Mouse (Mus musculus): ENCODE data around the gene Cckbr.

The Cckbr gene

DNA sequence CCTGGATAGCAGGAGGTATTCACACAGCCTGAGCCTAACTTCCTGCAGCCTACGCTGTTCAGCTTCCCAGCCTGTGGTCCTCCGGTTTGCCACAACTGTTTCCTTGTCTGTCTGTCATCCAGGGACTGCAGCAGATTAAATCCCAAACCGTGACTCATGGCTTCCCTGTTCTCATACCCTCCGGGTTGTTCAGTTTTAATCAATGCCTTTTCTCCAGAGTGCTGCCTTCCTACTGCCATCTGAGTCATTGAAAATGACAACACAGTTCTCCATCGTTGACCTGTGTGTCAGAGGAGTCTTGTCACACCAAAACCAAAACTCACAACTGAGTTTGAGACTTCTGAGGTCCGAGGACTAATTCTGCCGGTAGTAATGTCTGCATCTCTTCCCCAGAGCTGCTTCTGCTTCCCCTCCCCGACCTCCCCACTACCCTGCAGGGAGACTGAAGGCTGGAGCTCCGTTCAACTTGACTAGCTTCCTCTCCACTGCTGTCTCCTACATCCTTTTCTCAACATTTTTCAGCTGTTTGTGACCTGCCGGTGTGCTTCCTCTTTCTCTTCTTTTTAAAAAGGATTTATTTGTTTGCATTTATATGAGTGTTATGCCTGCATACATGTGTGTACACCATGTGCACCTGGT lies 73.4 kb downstream of the Cckbr start:
- DNase-seq (ENCODE audit: low read depth, low spot score) = no peak
- H3K27me3 ChIP-seq (ENCODE audit: control insufficient read depth, insufficient read depth, low read length, poor library complexity, severe bottlenecking) = no peaks in the 10 kb centered on the region
- no peaks in the 10 kb centered on the region for H3K36me3 ChIP-seq (ENCODE audit: control insufficient read depth, insufficient read depth, low read length, poor library complexity, severe bottlenecking)

DNA sequence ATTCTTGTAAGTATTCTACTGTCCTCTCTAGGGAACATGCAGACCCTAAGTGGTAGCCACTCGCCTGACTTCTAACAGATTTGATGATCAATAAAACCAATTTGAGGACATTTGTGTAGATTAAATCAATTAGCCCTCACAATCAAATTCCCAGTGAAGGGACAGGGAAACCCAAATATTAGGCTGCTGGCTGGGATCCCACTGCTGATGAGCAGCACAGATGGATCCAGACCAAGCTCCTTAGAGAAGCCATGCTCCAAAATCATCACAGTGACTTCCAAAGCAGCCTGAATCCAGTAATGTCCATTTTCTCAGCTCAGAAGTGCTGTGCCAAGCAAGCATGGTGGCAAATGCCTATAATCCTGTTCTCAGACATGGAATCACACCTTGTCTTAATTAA lies 74.1 kb downstream of the Cckbr start:
- no peaks in the 10 kb centered on the region for H3K36me3 ChIP-seq (ENCODE audit: control insufficient read depth, insufficient read depth, low read length, poor library complexity, severe bottlenecking)
- no peak for DNase-seq (ENCODE audit: low read depth, low spot score)
- H3K27me3 ChIP-seq (ENCODE audit: control insufficient read depth, insufficient read depth, low read length, poor library complexity, severe bottlenecking) = no peaks in the 10 kb centered on the region

DNA sequence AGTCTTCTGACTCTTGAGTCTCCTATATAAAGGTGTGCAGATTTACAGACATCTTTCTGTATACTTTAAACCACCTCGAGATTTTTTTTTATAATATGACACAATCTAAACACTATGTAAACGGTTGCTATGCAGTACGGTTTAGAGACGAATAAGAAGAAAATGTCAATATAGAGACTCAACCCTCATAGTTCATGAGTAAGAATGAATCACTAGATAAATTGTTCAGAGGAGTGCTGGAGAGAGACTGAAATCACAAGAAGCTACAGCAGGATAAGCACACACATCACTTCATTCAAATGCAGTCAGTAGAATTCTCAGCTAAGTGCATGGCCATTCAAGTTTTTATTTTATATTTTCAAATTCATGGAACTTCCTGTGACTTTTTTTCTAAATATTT lies 76.5 kb downstream of the Cckbr start:
- no peak for DNase-seq (ENCODE audit: low read depth, low spot score)
- Histone ChIP-seq H3K36me3 (ENCODE audit: control insufficient read depth, insufficient read depth, low read length, poor library complexity, severe bottlenecking) (no peaks in the 10 kb centered on the region), H3K27me3 (ENCODE audit: control insufficient read depth, insufficient read depth, low read length, poor library complexity, severe bottlenecking) (no peaks in the 10 kb centered on the region)

DNA sequence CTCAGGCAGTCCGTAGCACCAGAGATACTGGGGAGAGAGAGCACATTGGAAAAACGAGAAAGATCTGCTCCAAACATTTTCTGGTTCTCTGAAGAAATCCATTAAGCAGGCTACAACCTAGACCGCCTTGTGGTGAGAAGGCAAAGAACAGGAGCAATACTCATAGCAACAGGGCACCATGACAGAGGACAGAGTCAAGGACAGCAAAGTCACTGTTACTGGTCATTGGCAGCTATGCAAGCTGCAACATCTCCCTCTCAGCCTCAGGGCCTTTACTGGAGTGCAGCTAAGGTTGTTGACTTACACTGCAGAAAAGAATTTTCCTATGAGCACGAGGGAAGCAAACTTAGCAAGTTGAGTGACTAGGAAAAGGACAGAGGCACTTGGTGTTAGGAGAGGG lies 81.7 kb downstream of the Cckbr start:
- H3K36me3 ChIP-seq (ENCODE audit: control insufficient read depth, insufficient read depth, low read length, poor library complexity, severe bottlenecking) = no peaks in the 10 kb centered on the region
- DNase-seq (ENCODE audit: low read depth, low spot score) = no peak
- H3K27me3 ChIP-seq (ENCODE audit: control insufficient read depth, insufficient read depth, low read length, poor library complexity, severe bottlenecking) = no peaks in the 10 kb centered on the region

DNA sequence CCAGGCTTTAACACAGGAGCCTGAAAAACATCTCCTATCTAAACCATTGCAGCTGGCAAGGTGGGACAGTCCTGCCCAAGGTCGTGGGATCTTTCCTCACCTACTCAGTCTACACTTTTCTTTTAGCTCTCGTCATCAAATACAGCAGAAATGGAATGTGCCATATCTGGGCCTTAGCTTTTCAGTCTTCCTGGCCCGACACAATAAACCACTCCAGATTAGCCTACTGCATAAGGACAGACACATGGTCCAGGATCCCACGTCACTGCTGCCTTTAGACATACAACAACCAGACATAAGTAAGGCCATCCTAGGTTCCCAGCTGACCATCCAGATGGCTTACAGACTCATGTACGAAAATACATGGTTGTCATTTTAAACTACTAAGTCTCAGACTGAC lies 84.6 kb downstream of the Cckbr start:
- H3K27me3 ChIP-seq (ENCODE audit: control insufficient read depth, insufficient read depth, low read length, poor library complexity, severe bottlenecking) = no peaks in the 10 kb centered on the region
- no peak for DNase-seq (ENCODE audit: low read depth, low spot score)
- no peaks in the 10 kb centered on the region for H3K36me3 ChIP-seq (ENCODE audit: control insufficient read depth, insufficient read depth, low read length, poor library complexity, severe bottlenecking)

DNA sequence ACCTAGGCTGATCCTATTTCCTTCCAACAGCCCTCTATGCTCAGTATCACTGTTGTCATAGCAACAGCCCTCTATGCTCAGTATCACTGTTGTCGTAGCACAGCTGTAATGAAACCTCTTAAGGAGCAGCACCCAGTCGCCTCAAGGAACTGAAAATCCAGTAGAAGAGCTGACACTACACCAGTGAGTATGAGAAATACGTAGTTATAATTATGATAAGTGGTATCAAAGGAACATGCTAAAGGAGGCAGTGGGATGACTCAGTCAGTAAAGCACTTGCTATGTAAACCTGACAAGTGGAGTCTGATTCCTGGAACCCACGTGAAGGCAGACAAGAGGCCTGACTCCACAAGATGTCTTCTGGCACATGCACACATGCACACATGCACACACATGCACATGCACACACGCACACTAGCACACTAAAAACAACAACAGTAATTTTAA lies 88.3 kb downstream of the Cckbr start:
- DNase-seq (ENCODE audit: low read depth, low spot score) = no peak
- no peaks in the 10 kb centered on the region for H3K36me3 ChIP-seq (ENCODE audit: control insufficient read depth, insufficient read depth, low read length, poor library complexity, severe bottlenecking)
- no peaks in the 10 kb centered on the region for H3K27me3 ChIP-seq (ENCODE audit: control insufficient read depth, insufficient read depth, low read length, poor library complexity, severe bottlenecking)

DNA sequence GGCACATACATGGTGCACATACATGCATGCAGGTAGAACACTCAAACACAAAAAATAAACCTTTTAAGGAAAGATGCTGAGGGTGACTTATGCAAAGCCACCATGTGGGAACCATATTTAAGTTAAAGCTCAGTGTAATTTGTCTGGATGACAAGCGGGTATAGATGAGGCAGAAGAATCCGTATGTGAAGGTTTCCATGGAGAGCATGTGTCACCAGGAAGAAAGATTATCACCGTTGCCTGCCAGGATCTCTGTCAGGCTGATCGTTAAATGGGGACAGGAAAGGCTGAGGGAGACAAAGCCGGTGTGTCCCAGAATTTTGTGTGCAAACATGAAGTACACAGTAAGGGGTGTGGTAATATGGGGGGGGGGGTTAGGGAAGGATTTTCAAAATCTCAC lies 89.0 kb downstream of the Cckbr start:
- no peak for DNase-seq (ENCODE audit: low read depth, low spot score)
- H3K36me3 ChIP-seq (ENCODE audit: control insufficient read depth, insufficient read depth, low read length, poor library complexity, severe bottlenecking) = no peaks in the 10 kb centered on the region
- H3K27me3 ChIP-seq (ENCODE audit: control insufficient read depth, insufficient read depth, low read length, poor library complexity, severe bottlenecking) = no peaks in the 10 kb centered on the region

DNA sequence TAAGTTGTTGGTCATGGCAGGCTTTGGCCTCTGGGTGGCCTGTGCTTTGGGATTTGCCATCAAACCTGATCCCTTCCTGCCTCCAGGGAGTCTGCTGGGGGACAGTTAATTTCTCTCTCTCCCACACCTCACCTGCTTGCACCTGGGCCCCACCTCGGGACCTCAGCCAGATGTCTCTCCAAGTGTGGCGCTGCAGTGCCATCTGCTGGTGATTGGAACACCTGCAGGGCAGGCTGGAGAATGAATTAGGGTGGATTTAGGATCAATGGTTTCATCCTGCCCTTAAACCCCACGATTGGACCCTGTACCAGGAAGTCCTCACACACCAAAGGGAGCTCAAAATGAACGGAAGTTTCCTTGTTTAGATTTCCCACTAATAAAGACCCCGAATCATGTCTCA lies 89.6 kb downstream of the Cckbr start:
- Histone ChIP-seq H3K27me3 (ENCODE audit: control insufficient read depth, insufficient read depth, low read length, poor library complexity, severe bottlenecking) (no peaks in the 10 kb centered on the region), H3K36me3 (ENCODE audit: control insufficient read depth, insufficient read depth, low read length, poor library complexity, severe bottlenecking) (no peaks in the 10 kb centered on the region)
- DNase-seq (ENCODE audit: low read depth, low spot score) = peak; percentile 69

DNA sequence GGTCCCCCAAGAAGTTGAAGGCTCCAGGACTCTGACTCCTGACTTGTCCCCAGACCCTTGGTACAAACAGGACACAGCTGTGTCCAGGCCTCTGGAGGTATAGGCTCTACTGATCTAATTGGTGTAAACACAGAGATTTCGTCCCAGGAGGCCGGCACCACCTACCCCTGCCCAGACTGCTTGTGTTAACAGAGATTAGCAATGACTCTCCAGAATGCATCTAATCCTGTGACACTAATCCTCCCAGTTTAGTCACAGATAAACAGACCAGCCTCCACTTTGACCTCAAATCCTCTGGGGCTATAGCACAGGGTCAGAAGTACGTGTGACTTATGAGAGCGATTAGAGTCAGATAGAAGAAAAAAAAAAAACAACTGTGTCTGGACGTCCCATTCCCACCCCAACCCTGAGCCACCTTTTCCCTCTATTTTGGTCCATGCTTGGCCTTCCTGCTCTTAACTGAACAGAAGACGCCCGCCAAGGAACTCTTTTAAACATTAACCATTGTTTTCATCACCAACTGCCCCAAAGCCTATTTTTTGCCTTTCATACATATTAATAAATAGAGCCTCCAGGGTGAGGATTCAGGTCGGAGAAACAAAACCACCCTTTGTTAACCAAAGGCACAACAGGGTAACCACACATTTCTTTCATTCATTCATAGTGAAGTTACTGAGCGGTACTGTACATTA lies 91.3 kb downstream of the Cckbr start:
- no peaks in the 10 kb centered on the region for H3K27me3 ChIP-seq (ENCODE audit: control insufficient read depth, insufficient read depth, low read length, poor library complexity, severe bottlenecking)
- no peak for DNase-seq (ENCODE audit: low read depth, low spot score)
- no peaks in the 10 kb centered on the region for H3K36me3 ChIP-seq (ENCODE audit: control insufficient read depth, insufficient read depth, low read length, poor library complexity, severe bottlenecking)

DNA sequence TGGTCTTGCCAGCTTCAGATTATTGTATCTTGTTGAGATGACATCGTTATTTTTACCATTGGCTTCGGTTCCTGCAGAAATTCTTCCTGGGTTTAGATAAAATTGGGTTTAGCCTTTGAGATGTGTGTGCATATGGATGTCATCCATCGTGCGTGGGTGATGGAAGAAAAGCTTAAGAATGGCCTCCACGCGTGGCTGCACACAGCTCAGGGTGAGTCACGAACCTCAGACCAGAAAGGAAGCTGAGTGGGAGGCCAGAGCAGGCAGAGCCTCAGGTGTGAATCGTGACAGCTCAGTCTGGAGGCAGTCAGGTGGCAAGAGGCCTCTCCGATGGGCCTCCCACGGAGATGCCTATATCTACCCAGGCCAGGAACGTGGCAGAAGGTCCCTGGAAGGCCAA lies 93.8 kb downstream of the Cckbr start:
- no peaks in the 10 kb centered on the region for H3K36me3 ChIP-seq (ENCODE audit: control insufficient read depth, insufficient read depth, low read length, poor library complexity, severe bottlenecking)
- no peaks in the 10 kb centered on the region for H3K27me3 ChIP-seq (ENCODE audit: control insufficient read depth, insufficient read depth, low read length, poor library complexity, severe bottlenecking)
- no peak for DNase-seq (ENCODE audit: low read depth, low spot score)

DNA sequence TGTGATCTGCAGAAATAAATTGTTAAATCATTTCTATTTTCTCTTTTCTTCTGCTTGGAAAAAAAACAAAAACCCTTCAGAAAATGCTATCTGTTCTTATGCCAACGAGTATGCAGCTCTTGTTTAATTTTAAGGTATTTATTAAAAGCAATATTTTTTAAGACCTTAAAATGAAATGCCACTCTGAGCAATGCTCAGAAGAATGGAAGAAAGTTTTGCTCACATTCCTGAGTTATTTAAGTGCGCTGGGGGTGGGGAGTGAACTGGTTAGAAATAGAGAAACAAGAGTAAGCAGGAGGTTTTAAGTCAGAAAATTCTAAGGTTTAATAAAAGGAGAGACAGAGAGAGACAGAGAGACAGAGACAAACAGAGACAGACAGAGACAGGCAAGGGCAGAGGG lies 94.2 kb downstream of the Cckbr start:
- DNase-seq (ENCODE audit: low read depth, low spot score) = no peak
- Histone ChIP-seq H3K36me3 (ENCODE audit: control insufficient read depth, insufficient read depth, low read length, poor library complexity, severe bottlenecking) (no peaks in the 10 kb centered on the region), H3K27me3 (ENCODE audit: control insufficient read depth, insufficient read depth, low read length, poor library complexity, severe bottlenecking) (no peaks in the 10 kb centered on the region)

DNA sequence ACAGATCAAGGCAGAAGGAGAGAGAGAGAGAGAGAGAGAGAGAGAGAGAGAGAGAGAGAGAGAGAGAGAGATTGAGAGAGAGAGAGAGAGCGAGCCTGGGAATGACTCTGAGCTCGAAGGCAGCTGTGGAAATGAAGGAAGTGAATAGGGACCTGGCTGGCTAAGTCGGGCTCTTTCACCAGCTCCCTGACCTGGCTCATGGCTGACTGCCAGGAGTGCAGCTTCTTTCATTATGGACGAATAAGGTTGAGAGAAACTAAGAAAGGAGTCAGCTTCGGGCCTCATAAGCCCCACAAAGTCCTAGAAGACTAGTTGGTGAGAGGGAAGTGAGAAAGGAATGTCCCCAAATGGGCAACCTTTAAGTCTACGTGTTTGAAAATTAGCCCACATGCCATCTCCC lies 94.7 kb downstream of the Cckbr start:
- no peak for DNase-seq (ENCODE audit: low read depth, low spot score)
- Histone ChIP-seq H3K27me3 (ENCODE audit: control insufficient read depth, insufficient read depth, low read length, poor library complexity, severe bottlenecking) (no peaks in the 10 kb centered on the region), H3K36me3 (ENCODE audit: control insufficient read depth, insufficient read depth, low read length, poor library complexity, severe bottlenecking) (no peaks in the 10 kb centered on the region)
